Mouse (Mus musculus) neural tube, embryonic 15.5 days (tissue): Measurements from ENCODE around the gene Atp11a. TPM values are rescaled to one million over a fixed set of nuclear protein-coding genes. Genes with fewer than 3 reads are reported as not detected.
A peak's percentile ranks its signal among the peaks of the same experiment; 100 is the strongest.

Source experiments
- ATAC-seq: fragments of 200-750 bp; cut with Nextera tagmentation; 2 replicates; pipeline ENCODE4 v1.8.0; 2017; ENCODE audit warnings: mild to moderate bottlenecking, moderate TSS enrichment, moderate library complexity; ENCODE audit not compliant: low FRiP score
- H3K27ac ChIP-seq: fragments of 300-500 bp; sonication (generic); replicated peaks from 2 replicates; pipeline ENCODE4 v1.5.1; 2015; ENCODE audit warnings: mild to moderate bottlenecking, inconsistent platforms
- H3K27me3 ChIP-seq: fragments of 300-500 bp; sonication (generic); replicated peaks from 2 replicates; pipeline ENCODE4 v1.6.1; 2015; ENCODE audit warnings: inconsistent platforms
- H3K36me3 ChIP-seq: fragments of 300-500 bp; sonication (generic); 2 replicates; pipeline ENCODE4 v1.6.1; 2015; ENCODE audit warnings: inconsistent platforms
- H3K4me1 ChIP-seq: fragments of 300-500 bp; sonication (generic); 2 replicates; pipeline ENCODE4 v1.6.1; 2015; ENCODE audit warnings: inconsistent platforms
- H3K4me2 ChIP-seq: fragments of 300-500 bp; sonication (generic); 2 replicates; pipeline ENCODE4 v1.6.1; 2015; ENCODE audit warnings: inconsistent platforms, mild to moderate bottlenecking, moderate library complexity
- H3K4me3 ChIP-seq: fragments of 300-500 bp; sonication (generic); replicated peaks from 2 replicates; pipeline ENCODE4 v1.5.1; 2015; ENCODE audit warnings: mild to moderate bottlenecking, inconsistent platforms
- H3K9ac ChIP-seq: fragments of 300-500 bp; sonication (generic); replicated peaks from 2 replicates; pipeline ENCODE4 v1.6.1; 2015; ENCODE audit warnings: mild to moderate bottlenecking, inconsistent platforms
- H3K9me3 ChIP-seq: fragments of 300-500 bp; sonication (generic); replicated peaks from 2 replicates; pipeline ENCODE4 v1.6.1; 2016; ENCODE audit warnings: inconsistent platforms
- WGBS: fragments of 180-500 bp; shearing (Covaris S2); methylation state at CpG from one replicate; pipeline ENCODE4 v1.1.7; 2015; ENCODE audit warnings: mixed read lengths; 5-methylcytosine and 5-hydroxymethylcytosine counted together
- polyA plus RNA-seq: library from polyadenylated mRNA; unstranded; fragments of >200 nt; fragmentation: Nextera tagmentation; extraction: Ambion mirVana; gene quantifications from 2 replicates; pipeline ENCODE4 v1.2.1, GENCODE M21; 2015

Gene Atp11a
- polyA plus RNA-seq, 1 experiment from 2014 or later = 13.4 TPM

DNA sequence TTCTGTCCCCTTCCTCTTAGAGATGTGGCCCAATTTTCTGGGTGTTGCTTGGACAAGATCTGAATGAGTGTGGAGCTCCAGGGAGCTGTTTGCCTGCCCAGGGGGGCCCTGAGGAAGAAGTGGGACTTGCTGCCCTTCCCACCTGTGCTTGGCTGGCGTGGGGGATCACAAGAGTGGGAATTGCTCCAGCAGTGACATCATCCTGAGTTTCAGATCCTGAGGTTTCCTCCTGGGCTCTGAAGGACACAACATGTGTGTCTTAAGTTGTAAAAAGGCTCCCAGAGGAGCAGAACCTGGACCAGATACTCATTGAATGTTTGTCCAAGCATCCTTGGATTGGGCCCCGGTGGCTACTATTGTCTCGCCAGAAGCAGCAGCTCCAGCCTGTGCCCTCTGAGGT lies 160.2 kb downstream of the Atp11a start:
- peak overlapping the region; percentile 55 for H3K4me3 ChIP-seq
- H3K9ac ChIP-seq = peak overlapping the region; percentile 72
- peaks cover 41% of the 10 kb centered on the region for H3K4me1 ChIP-seq
- H3K36me3 ChIP-seq = no peaks in the 10 kb centered on the region
- no peaks in the 10 kb centered on the region for H3K9me3 ChIP-seq
- ATAC-seq = no peak
- no peaks in the 10 kb centered on the region for H3K27me3 ChIP-seq
- H3K27ac ChIP-seq = peak overlapping the region; percentile 80
- H3K4me2 ChIP-seq = peak overlapping the region; percentile 94
- 52% methylated on average over 3 of the region's 3 CpGs for WGBS

DNA sequence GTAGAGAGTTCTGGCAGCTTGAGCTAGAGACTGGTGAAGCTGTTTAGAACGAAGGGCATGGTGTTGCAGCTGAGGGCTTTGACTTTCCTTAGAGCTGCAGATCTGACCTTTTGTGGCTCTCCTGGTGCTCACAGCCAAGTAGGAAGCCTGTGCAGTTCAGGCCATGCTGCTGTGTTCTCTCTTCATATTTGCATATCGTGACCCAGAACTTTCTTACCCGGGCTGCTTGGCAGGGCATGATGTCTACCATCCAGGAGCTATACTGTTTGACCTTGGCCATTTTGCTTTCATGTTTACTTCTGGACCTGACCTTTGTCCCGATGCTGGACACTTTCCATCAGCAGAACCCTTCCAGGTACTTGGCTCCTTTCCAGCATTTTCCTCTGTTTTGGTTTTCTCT lies 161.0 kb downstream of the Atp11a start:
- 91% methylated on average over 4 of the region's 4 CpGs for WGBS
- peaks cover 41% of the 10 kb centered on the region for H3K4me1 ChIP-seq
- H3K9ac ChIP-seq = peak overlapping the region; percentile 72; the same call in 1 of the 2 replicates
- H3K4me2 ChIP-seq = peak overlapping the region; percentile 94
- no peak for ATAC-seq
- no peaks in the 10 kb centered on the region for H3K9me3 ChIP-seq
- H3K27ac ChIP-seq = no peak overlapping the region
- no peaks in the 10 kb centered on the region for H3K27me3 ChIP-seq
- no peaks in the 10 kb centered on the region for H3K36me3 ChIP-seq
- H3K4me3 ChIP-seq = peak overlapping the region; percentile 55

Other genes starting within 250 kb of the Atp11a start
- gene Spaca7, start 184.0 kb upstream of the Atp11a start, polyA plus RNA-seq = not detected in 2 replicates
- gene Tubgcp3, start 84.8 kb upstream of the Atp11a start, polyA plus RNA-seq = 34.7 and 35.0 TPM in 2 replicates
- 104 and 120 TPM in 2 replicates for gene Mcf2l, start 116.8 kb downstream of the Atp11a start, polyA plus RNA-seq